In genomic region chr2:16491242-16491641, GRCm38 (mm10) we compare ENCODE assay signal across 14 mouse cellular contexts.
DNase-seq lines count a peak whose midpoint lies in the region; ATAC-seq and TF ChIP-seq lines count a peak whose summit lies in the region.
"Had no signal": no experiment of that assay in that cellular context is flagged by ENCODE, and none has a peak within 500 bp of the region (broad histone marks: within the 10 kb centered on the region; RNA-seq: fewer than 3 reads in every experiment).

No protein-coding gene starts in this region.

- no peaks in the 10 kb centered on the region for H3K27me3 ChIP-seq in heart, postnatal 0 days (ENCODE audit: control insufficient read depth, insufficient read depth, low read length)
- no peaks in the 10 kb centered on the region for H3K27me3 ChIP-seq in heart, embryonic 12.5 days (replicated peaks)
- H3K27me3 ChIP-seq in hindbrain, embryonic 13.5 days = no peaks in the 10 kb centered on the region
- H3K27me3 ChIP-seq: CH12.LX had no signal

- H3K4me1 ChIP-seq in heart, postnatal 0 days (ENCODE audit: control insufficient read depth, insufficient read depth) = no peaks in the 10 kb centered on the region
- no peaks in the 10 kb centered on the region for H3K4me1 ChIP-seq in heart, embryonic 12.5 days (replicated peaks)
- H3K4me1 ChIP-seq in hindbrain, embryonic 13.5 days (replicated peaks) = no peaks in the 10 kb centered on the region

- no peak overlapping the region for H3K27ac ChIP-seq in heart, postnatal 0 days (ENCODE audit: low read depth)
- H3K27ac ChIP-seq in heart, embryonic 12.5 days (ENCODE audit: poor library complexity, severe bottlenecking) = no peak overlapping the region
- no peak overlapping the region for H3K27ac ChIP-seq in hindbrain, embryonic 13.5 days
- H3K27ac ChIP-seq: layer of hippocampus, adult 2 months; liver, embryonic 14.5 days had no signal

- no peaks in the 10 kb centered on the region for H3K36me3 ChIP-seq in heart, postnatal 0 days (replicated peaks; ENCODE audit: control insufficient read depth, insufficient read depth, low read length)
- no peaks in the 10 kb centered on the region for H3K36me3 ChIP-seq in heart, embryonic 12.5 days
- H3K36me3 ChIP-seq in hindbrain, embryonic 13.5 days = no peaks in the 10 kb centered on the region

- no peak for TF ChIP-seq CTCF in heart, postnatal 0 days (IDR thresholded peaks at IDR 0.05; ENCODE audit: low read depth)

- 65% methylated on average over 3 of the region's 3 CpGs for WGBS in heart, postnatal 0 days
- WGBS in heart, embryonic 12.5 days = 65% methylated on average over 3 of the region's 3 CpGs
- whole genome bisulfite sequencing in hindbrain, embryonic 13.5 days = 84% methylated on average over 3 of the region's 3 CpGs

- H3K4me2 ChIP-seq in heart, postnatal 0 days (ENCODE audit: low read depth, low read length) = no peak overlapping the region
- no peak overlapping the region for H3K4me2 ChIP-seq in heart, embryonic 12.5 days
- H3K4me2 ChIP-seq in hindbrain, embryonic 13.5 days = no peak overlapping the region
- H3K4me2 ChIP-seq: midbrain, embryonic 11.5 days had no signal

- peak; percentile 12 for DNase-seq in heart, postnatal 0 days (ENCODE audit: low spot score)
- peak; percentile 36 for DNase-seq in Muller cell, postnatal 12 days (ENCODE audit: inconsistent ontology term)
- peak; percentile 91 for DNase-seq in fibroblast of lung, adult 2 months (ENCODE audit: low read depth)
- DNase-seq in lung, postnatal 14 days = peak; percentile 4
- no peak for DNase-seq in layer of hippocampus, adult 8-10 months (ENCODE audit: low spot score in 2 of 2)
- DNase-seq: heart, postnatal 14 days; thymus, postnatal 4 days had no signal

- ATAC-seq in heart, postnatal 0 days (ENCODE audit: insufficient read depth, low read depth) = no peak
- ATAC-seq in heart, embryonic 12.5 days (ENCODE audit: insufficient number of reproducible peaks, low FRiP score) = no peak
- no peak for ATAC-seq in hindbrain, embryonic 13.5 days (ENCODE audit: low FRiP score)
- ATAC-seq: inflammation-experienced regulatory T-cells, adult 6 months had no signal

- no peak for TF ChIP-seq EP300 in heart, postnatal 0 days (IDR thresholded peaks at IDR 0.05; ENCODE audit: low read depth)

- no peaks in the 10 kb centered on the region for H3K9me3 ChIP-seq in heart, postnatal 0 days (replicated peaks; ENCODE audit: control insufficient read depth, low read length)
- H3K9me3 ChIP-seq in heart, embryonic 12.5 days (replicated peaks) = no peaks in the 10 kb centered on the region
- no peaks in the 10 kb centered on the region for H3K9me3 ChIP-seq in hindbrain, embryonic 13.5 days

- H3K9ac ChIP-seq in heart, postnatal 0 days (replicated peaks; ENCODE audit: low read depth, low read length) = no peak overlapping the region
- no peak overlapping the region for H3K9ac ChIP-seq in heart, embryonic 12.5 days
- H3K9ac ChIP-seq in hindbrain, embryonic 13.5 days = no peak overlapping the region
- H3K9ac ChIP-seq: liver, embryonic 14.5 days had no signal

- no peak overlapping the region for H3K4me3 ChIP-seq in heart, postnatal 0 days (ENCODE audit: low read depth, low read length)
- no peak overlapping the region for H3K4me3 ChIP-seq in heart, embryonic 12.5 days
- H3K4me3 ChIP-seq in hindbrain, embryonic 13.5 days = no peak overlapping the region
- H3K4me3 ChIP-seq: layer of hippocampus, adult 2 months had no signal

Comparison
In these comparisons a context has a peak if more than half of its experiments do, and no peak if none do; other contexts are left out.
1. DNase-seq: peak in heart, postnatal 0 days (single experiment), Muller cell, postnatal 12 days (single experiment), fibroblast of lung, adult 2 months (single experiment) and lung, postnatal 14 days (single experiment); none in layer of hippocampus, adult 8-10 months (0 of 2).